Mouse (Mus musculus): Measurements from ENCODE around the gene Psmb5. TPM values are rescaled to one million over a fixed set of nuclear protein-coding genes. Genes with fewer than 3 reads are reported as not detected.
A peak's percentile ranks its signal among the peaks of the same experiment; 100 is the strongest.

Psmb5 gene
- polyA plus RNA-seq, 1 experiment from 2014 or later, result 157 TPM

- WGBS (ENCODE audit: insufficient replicate concordance), result 80% methylated on average over 6 of the region's 6 CpGs
- no peak for ATAC-seq
- TF ChIP-seq EP300 (IDR thresholded peaks at IDR 0.05; ENCODE audit: low read depth) (no peak), CTCF (IDR thresholded peaks at IDR 0.05; ENCODE audit: low read depth) (no peak)
- H3K27me3 ChIP-seq (ENCODE audit: insufficient read depth, low read length), result no peaks in the 10 kb centered on the region
- no peak for DNase-seq
- H3K4me3 ChIP-seq (ENCODE audit: low read depth, low read length), result no peak overlapping the region
- H3K4me2 ChIP-seq (ENCODE audit: low read depth, low read length), result no peak overlapping the region
- H3K4me1 ChIP-seq (ENCODE audit: insufficient read depth), result 0 out of 2 replicates have a peak, but pooled peaks cover 2% of the 10 kb centered on the region
- H3K27ac ChIP-seq (ENCODE audit: low read depth), result no peak overlapping the region
- peaks cover 15% of the 10 kb centered on the region for H3K36me3 ChIP-seq (replicated peaks; ENCODE audit: insufficient read depth, low read length)
- no peak overlapping the region for H3K9ac ChIP-seq (replicated peaks)
- no peaks in the 10 kb centered on the region for H3K9me3 ChIP-seq (ENCODE audit: low read length)
Observed at GRCm38 (mm10) chr14:54610648-54611047, 7.2 kb downstream of the Psmb5 start.

- H3K9me3 ChIP-seq (ENCODE audit: low read length), result no peaks in the 10 kb centered on the region
- no peak overlapping the region for H3K27ac ChIP-seq (ENCODE audit: low read depth)
- H3K27me3 ChIP-seq (ENCODE audit: insufficient read depth, low read length), result no peaks in the 10 kb centered on the region
- TF ChIP-seq EP300 (IDR thresholded peaks at IDR 0.05; ENCODE audit: low read depth) (no peak), CTCF (IDR thresholded peaks at IDR 0.05; ENCODE audit: low read depth) (peak; percentile 73)
- peaks cover 7% of the 10 kb centered on the region; the same call in 1 of the 2 replicates for H3K4me1 ChIP-seq (ENCODE audit: insufficient read depth)
- no peak overlapping the region for H3K4me2 ChIP-seq (ENCODE audit: low read depth, low read length)
- DNase-seq, result peak; percentile 32
- no peak overlapping the region for H3K9ac ChIP-seq (replicated peaks)
- WGBS (ENCODE audit: insufficient replicate concordance), result 71% methylated on average over 4 of the region's 4 CpGs
- no peak for ATAC-seq
- peaks cover 11% of the 10 kb centered on the region for H3K36me3 ChIP-seq (replicated peaks; ENCODE audit: insufficient read depth, low read length)
- H3K4me3 ChIP-seq (ENCODE audit: low read depth, low read length), result no peak overlapping the region
Observed at GRCm38 (mm10) chr14:54609962-54610361, 7.9 kb downstream of the Psmb5 start.

- no peak overlapping the region for H3K4me2 ChIP-seq (ENCODE audit: low read depth, low read length)
- no peak overlapping the region for H3K27ac ChIP-seq (ENCODE audit: low read depth)
- no peak for DNase-seq
- no peak for TF ChIP-seq CTCF (IDR thresholded peaks at IDR 0.05; ENCODE audit: low read depth)
- no peak overlapping the region for H3K9ac ChIP-seq (replicated peaks)
- H3K27me3 ChIP-seq (ENCODE audit: insufficient read depth, low read length), result no peaks in the 10 kb centered on the region
- peaks cover 10% of the 10 kb centered on the region for H3K36me3 ChIP-seq (replicated peaks; ENCODE audit: insufficient read depth, low read length)
- no peak for ATAC-seq
- H3K4me3 ChIP-seq (ENCODE audit: low read depth, low read length), result no peak overlapping the region
- WGBS (ENCODE audit: insufficient replicate concordance), result 75% methylated on average over 4 of the region's 4 CpGs
- H3K9me3 ChIP-seq (ENCODE audit: low read length), result no peaks in the 10 kb centered on the region
- peaks cover 13% of the 10 kb centered on the region for H3K4me1 ChIP-seq (ENCODE audit: insufficient read depth)
Observed at GRCm38 (mm10) chr14:54609245-54609644, 8.6 kb downstream of the Psmb5 start.

- Histone ChIP-seq H3K4me3 (ENCODE audit: low read depth, low read length) (no peak overlapping the region), H3K9ac (replicated peaks) (no peak overlapping the region), H3K27ac (ENCODE audit: low read depth) (no peak overlapping the region), H3K4me1 (ENCODE audit: insufficient read depth) (peaks cover 28% of the 10 kb centered on the region), H3K4me2 (ENCODE audit: low read depth, low read length) (no peak overlapping the region), H3K36me3 (replicated peaks; ENCODE audit: insufficient read depth, low read length) (no peaks in the 10 kb centered on the region; the same call in 1 of the 2 replicates), H3K27me3 (ENCODE audit: insufficient read depth, low read length) (no peaks in the 10 kb centered on the region), H3K9me3 (ENCODE audit: low read length) (no peaks in the 10 kb centered on the region)
- no peak for TF ChIP-seq CTCF (IDR thresholded peaks at IDR 0.05; ENCODE audit: low read depth)
- TF ChIP-seq EP300 (IDR thresholded peaks at IDR 0.05; ENCODE audit: low read depth), result no peak
- DNase-seq (no peak), ATAC-seq (no peak)
- WGBS (ENCODE audit: insufficient replicate concordance), result 70% methylated on average over 8 of the region's 8 CpGs
Observed at GRCm38 (mm10) chr14:54607226-54607625, 10.6 kb downstream of the Psmb5 start.

- H3K4me2 ChIP-seq (ENCODE audit: low read depth, low read length), result peak within 1 kb of the TSS; percentile 78
- H3K4me3 ChIP-seq (ENCODE audit: low read depth, low read length), result peak within 1 kb of the TSS; percentile 60
- H3K9me3 ChIP-seq (ENCODE audit: low read length), result no peaks in the 10 kb centered on the region
- peak; percentile 46 for ATAC-seq
- H3K36me3 ChIP-seq (replicated peaks; ENCODE audit: insufficient read depth, low read length), result no peaks in the 10 kb centered on the region
- no peaks in the 10 kb centered on the region for H3K27me3 ChIP-seq (ENCODE audit: insufficient read depth, low read length)
- peak within 1 kb of the TSS; percentile 73 for H3K9ac ChIP-seq (replicated peaks)
- TF ChIP-seq EP300 (IDR thresholded peaks at IDR 0.05; ENCODE audit: low read depth) (no peak), CTCF (IDR thresholded peaks at IDR 0.05; ENCODE audit: low read depth) (no peak)
- peak within 1 kb of the TSS; percentile 84 for H3K27ac ChIP-seq (ENCODE audit: low read depth)
- DNase-seq, result peak; percentile 92
- under 1% methylated on average over 39 of the region's 39 CpGs for WGBS (ENCODE audit: insufficient replicate concordance)
- H3K4me1 ChIP-seq (ENCODE audit: insufficient read depth), result peaks cover 31% of the 10 kb centered on the region
Observed at GRCm38 (mm10) chr14:54605752-54606321, 12.0 kb downstream of the Psmb5 start, which contains the start of gene 4931414P19Rik. TSS of gene 4931414P19Rik (minus strand) at chr14:54605993.

- Histone ChIP-seq H3K36me3 (replicated peaks; ENCODE audit: insufficient read depth, low read length) (no peaks in the 10 kb centered on the region), H3K9ac (replicated peaks) (no peak overlapping the region), H3K4me3 (ENCODE audit: low read depth, low read length) (peak overlapping the region; percentile 62), H3K27me3 (ENCODE audit: insufficient read depth, low read length) (no peaks in the 10 kb centered on the region), H3K9me3 (ENCODE audit: low read length) (no peaks in the 10 kb centered on the region), H3K27ac (ENCODE audit: low read depth) (peak overlapping the region; percentile 84), H3K4me2 (ENCODE audit: low read depth, low read length) (peak overlapping the region; percentile 59), H3K4me1 (ENCODE audit: insufficient read depth) (peaks cover 31% of the 10 kb centered on the region)
- no peak for TF ChIP-seq CTCF (IDR thresholded peaks at IDR 0.05; ENCODE audit: low read depth)
- no peak for TF ChIP-seq EP300 (IDR thresholded peaks at IDR 0.05; ENCODE audit: low read depth)
- ATAC-seq, result no peak
- no peak for DNase-seq
- 83% methylated on average over 8 of the region's 8 CpGs for WGBS (ENCODE audit: insufficient replicate concordance)
Observed at GRCm38 (mm10) chr14:54603686-54604085, 14.1 kb downstream of the Psmb5 start.
